Mouse (Mus musculus) heart, adult 2 months (tissue): ENCODE data around the gene Mfsd2b.

ENCODE experiments used
- CTCF ChIP-seq: fragments of 200-600 bp; IDR thresholded peaks from 2 replicates; pipeline ENCODE4 v1.8.1; 2022; ENCODE audit warnings: antibody characterized with exemption, mild to moderate bottlenecking, moderate library complexity
- POLR2A ChIP-seq: fragments of 200-500 bp; IDR thresholded peaks from 2 replicates; pipeline ENCODE4 v1.6.1; 2011; ENCODE audit warnings: mild to moderate bottlenecking, low read depth, low read length, control low read depth; ENCODE audit not compliant: insufficient read depth

GRCm38 (mm10) chr12:4840010-4840409 lies 34.1 kb downstream of the Mfsd2b start:
- TF ChIP-seq CTCF (no peak), POLR2A (no peak)
